Mouse (Mus musculus): Measurements from ENCODE around the gene Mvk.
A peak's percentile ranks its signal among the peaks of the same experiment; 100 is the strongest.

Mvk gene

DNA sequence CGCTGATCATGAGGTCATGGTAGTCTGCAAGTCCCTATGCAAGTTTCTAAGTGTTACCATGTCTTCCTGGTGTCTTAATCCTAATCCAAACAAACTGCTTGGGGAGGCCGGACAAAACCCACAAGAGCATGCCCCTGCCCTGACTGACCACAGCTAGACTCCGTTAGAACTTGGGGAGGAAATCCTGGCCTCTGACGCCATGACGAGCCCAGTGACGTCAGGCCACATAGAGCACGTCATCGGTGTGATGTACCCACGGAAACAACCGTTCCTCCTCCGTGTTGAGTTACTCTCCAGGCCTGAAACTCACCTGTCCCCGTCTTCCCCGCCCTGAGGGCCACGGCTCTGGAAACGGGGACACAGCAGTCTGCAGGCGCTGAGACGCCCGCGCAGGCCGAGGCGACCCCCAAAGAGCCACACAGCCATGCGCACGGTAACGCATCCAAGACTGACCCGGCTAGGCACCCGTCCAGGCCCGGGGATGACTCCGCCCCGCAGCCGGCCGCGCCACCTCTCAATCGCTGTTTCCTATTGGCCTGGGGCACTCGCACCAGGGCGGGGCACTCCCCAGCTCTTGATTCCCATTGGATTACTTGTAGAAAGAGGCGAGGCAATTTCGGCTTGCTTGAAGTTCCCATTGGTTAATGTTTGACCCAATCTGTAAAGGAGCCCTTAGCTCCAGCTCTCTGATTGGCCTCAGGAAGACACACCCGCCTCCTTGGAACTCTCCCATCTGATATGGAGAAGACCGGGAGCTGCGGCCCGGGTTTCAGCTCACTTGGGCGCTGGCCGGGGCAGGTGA is at the start of gene Mvk, which contains the start of gene Mmab:
TSS of gene Mvk (plus strand) at position 704 of the 802 bp plus-strand sequence.
TSS of gene Mmab (minus strand) at position 495 of the 802 bp plus-strand sequence.
- peak; percentile 93 to 95 for DNase-seq (ENCODE audit: low read depth in 2 of 2, low spot score in 2 of 2)

DNA sequence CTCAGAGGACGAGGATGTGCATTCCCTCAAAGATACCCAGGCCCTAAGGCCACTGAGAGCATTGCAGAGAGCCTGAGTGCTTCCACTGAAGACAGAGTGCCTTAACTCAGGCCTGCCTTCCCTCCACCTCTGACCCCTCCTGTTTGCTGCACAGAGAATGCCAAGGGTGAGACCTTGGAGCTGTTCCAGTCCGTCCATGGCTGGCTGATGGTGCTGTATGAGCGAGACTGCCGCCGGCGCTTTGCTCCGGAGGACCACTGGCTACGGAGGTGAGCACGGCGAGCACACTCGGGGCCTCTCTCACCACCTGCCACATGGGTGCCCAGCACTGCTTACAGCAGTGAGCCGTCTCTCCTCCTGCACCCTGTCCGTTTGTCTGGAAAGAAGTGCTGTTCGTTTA is 37.5 kb upstream of the Mvk start:
- DNase-seq (ENCODE audit: low read depth in 2 of 2, low spot score in 2 of 2): no peak

DNA sequence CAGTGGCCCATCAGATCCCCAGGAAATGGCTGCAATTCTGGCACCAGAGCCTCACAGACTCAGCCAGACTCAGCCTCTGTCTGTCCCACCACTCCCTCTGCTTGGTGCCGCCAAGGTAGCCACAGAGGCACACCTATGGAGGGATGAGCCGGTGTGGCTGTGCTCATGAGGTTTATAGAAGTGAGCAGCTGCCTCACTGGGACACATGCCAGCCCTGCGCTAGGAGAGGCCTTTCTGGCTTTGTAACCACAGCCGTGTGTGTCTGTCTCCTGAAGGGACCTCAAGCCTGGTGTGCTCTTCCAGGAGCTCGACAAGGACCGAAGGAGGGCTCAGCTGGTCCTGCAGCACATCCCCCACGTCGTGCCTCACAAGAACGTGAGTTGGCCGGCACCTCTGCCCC is 36.8 kb upstream of the Mvk start:
- no peak for DNase-seq (ENCODE audit: low read depth in 2 of 2, low spot score in 2 of 2)

DNA sequence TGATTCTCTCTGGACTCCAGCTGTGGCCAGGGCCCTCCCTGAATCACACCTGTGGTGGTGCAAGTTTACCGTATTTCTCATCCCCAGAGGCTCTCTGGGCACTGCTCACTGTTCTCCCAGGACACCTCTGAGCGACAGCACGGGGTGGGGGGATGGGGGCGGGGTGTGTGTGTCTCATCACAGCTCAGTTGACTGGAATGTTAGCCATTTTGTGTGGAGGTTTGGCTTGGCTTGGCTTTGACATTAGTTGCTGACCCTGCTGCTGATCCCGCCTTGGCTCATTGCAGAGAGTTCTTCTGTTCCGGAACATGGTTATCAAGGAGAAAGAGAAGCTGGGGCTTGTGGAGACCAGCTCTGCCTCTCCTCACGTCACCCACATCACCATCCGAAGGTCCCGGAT is 36.3 kb upstream of the Mvk start:
- no peak for DNase-seq (ENCODE audit: low read depth in 2 of 2, low spot score in 2 of 2)

DNA sequence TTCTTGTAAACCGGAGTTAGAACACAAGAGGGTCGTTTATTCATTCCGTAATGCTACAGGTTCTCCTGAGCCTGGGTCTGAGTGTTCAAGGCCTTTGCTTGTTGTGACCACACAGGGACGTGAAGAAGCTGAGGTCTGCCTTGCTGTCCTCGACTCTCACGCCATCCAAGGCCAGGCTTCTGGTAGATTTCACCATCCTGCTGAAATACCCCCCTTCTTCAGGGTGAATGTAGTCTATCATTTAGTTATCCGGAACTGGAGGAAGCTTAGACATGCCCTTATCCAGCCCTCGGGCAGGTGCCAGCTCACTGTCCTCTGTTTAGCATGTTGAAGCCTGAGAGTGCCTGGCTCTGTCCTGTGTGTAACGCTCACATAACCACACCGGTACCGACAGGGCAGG is 35.2 kb upstream of the Mvk start:
- no peak for DNase-seq (ENCODE audit: low read depth in 2 of 2, low spot score in 2 of 2)

DNA sequence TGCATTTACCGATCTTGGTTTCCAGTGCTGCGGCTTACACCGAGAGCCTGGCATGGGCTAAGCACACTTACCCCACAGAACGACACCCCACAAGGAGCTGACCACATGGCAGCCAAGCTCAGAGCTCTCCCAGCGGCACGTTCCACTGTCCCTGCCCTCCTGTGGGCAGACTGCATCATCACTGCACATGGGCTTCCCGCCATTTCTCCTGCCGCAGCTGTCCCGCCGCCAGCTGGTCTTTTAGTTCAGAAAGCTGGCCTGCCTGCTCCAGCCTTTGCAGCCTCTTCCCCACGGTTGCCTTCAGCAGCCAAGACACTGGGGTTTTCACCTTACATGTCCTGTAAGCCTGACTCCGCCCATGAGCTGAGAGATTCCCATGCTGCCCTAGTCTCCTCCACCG is 33.6 kb upstream of the Mvk start:
- no peak for DNase-seq (ENCODE audit: low read depth in 2 of 2, low spot score in 2 of 2)

DNA sequence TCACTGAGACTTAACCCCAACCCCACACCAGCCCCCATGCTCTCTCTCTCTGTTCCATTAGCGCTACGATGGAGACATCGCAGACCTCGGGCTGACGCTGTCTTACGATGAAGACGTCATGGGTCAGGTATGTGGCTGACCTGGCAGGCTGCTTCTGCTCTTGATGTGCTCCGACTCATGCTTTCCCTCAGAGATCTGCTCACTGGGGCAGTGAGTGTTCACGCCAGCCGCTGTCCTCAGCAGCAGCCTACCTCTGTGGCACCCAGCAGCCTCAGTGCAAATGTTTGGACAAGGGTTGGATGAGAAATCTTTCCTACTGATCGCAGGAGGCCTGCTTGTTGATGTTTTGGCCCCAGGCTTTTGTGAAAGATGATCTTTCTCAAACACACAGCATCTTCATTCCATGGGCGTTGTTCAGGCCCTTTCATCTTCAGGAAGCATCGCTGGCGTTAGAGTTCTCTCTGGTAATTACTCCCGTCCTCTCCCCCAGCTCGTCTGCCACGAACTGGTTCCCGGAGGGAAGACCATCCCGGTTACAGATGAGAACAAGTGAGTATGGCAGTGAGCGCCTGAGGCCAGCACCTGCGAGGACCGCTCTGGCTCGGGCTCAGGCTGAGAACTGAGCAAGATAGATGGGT is 31.6 kb upstream of the Mvk start:
- no peak for DNase-seq (ENCODE audit: low read depth in 2 of 2, low spot score in 2 of 2)

DNA sequence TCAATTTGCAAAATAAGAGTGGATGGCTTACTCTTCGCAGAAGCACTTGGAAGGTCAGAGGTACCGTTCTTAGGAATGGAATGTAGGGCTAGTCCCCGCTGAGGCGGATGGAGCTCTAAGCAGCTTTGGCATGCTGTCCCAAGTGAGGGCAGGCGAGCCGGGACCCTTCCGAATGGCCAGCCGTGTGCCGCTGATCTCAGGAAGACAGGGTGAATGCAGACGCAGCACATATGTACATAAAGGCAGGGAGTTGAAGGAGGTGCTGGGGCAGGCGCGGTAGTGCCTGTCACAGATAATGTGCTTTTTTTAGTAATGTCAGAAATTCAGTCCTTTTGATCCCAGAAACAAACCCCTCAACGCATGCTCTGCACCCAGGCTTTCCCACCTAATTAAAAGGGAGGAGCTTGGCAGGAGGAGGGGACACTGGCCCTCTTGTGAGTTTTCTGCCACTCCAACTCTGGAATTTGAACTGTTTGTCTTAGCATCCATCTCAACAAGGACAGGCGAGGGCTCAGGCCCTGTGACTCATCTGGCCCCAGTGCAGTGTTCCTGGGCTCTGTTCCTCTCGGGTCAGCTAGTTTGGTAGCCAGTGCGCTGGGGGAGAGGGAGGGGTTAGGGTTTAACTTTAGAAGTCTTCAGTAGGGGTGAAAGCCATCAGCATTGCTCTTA is 30.9 kb upstream of the Mvk start:
- no peak for DNase-seq (ENCODE audit: low read depth in 2 of 2, low spot score in 2 of 2)

DNA sequence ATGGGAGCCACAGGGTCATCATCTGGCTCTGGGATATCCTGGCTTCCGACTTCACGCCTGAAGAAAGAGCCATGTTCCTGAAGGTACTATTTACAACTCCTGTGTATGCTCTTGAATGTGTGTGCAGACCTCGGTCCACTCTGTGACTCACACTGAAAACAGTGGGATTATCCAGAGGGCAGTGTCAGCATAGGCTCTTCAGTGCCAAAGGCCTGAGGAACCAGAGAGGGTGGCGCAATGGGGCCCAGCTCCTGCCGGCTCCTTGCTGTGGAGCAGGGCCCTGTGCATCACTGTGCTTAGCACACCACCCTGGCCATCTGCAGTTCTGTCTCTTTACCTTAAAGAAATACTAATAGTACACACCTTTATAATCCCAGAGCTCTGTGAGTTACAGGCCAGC is 28.5 kb upstream of the Mvk start:
- DNase-seq (ENCODE audit: low read depth in 2 of 2, low spot score in 2 of 2): no peak

DNA sequence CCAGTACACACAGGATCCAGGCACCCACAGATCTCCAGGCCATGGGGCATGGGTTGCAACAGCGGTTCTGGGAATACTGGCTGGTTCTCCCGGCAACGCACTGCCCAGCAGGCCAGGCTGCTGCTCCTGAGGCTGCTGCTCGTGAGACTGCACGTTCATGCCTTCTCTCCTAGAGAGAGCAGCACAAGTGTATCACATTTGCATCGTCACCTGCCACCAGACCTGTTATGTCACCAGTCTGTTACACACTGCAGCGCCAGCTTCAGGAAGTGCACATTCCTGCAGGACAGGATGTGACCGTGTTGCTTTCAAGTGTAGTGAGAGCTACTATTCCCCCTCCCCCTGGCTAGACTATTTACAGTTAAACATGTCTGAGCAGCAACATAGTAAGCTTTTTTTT is 27.2 kb upstream of the Mvk start:
- no peak for DNase-seq (ENCODE audit: low read depth in 2 of 2, low spot score in 2 of 2)

DNA sequence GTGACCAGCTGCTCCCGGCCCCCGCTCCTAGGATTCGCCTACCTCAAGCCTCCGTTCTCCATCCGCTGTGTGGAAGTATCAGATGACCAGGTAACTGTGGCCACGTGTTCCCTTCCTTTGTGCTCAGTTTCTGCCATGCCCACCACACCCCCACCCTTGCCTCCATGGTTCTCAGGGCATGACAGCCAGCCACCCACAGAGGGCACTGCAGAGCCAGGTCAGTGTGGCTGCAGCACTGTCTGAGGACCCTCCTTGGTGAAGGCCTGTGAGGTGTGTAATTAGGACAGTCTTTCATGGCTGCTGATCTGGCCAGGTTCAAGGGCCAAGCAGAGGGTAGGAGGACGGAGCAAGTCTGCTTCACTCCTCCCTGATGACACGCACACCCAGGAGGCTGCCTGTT is 25.5 kb upstream of the Mvk start:
- DNase-seq (ENCODE audit: low read depth in 2 of 2, low spot score in 2 of 2): no peak

DNA sequence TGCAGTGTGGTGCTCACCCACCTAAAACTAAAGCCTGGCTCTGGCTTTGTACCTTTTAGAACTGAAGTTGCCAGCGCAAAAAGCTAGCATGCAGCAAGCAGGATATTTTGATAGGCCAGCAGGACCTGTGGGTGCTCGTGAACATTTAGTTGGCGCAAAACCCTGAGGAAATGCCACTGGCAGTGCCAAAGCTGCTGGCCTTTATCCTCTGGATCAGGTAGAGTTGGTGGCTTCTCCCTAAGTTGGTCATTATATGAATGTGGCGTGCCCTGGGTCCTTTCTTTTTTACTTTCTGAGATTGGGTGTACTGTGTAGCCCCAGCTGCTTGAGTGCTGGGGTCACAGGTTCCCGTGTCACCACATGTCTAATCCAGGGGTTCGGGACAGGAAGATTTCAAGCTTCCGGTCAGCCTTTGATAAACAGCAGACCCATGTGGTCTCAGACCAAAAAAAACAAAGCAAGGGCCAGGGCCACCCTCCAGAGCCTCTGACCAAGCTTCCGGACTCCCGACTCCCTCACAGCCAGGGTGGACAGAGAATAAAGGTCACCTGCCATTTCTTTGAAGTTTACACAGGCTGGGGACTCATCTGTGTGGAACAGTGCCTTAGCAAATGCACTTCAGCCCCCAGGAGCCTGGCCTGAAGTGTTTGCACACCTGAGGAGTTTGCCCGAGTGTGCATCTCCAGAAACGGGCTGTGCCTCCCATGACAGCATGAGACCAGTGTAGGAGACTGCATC is 22.3 kb upstream of the Mvk start:
- no peak for DNase-seq (ENCODE audit: low read depth in 2 of 2, low spot score in 2 of 2)

DNA sequence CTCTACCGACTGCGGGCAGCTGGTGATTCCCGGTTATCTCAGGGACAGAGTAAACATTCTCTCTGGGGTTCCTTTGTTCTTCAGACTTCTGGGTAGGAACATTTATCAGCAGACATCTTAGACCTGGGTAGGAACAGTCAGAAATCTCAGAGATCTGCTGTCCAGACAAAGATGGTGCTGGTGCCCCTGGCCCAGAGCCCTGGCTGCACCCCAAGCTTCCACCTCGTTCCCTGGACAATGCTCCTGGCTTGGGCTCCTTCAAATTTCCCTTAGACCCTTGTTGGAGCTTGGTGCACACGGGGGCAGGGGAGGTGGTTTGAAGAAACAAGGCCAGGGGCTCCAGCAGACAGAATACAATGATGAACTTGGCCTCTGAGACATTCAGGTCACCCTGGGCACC is 21.5 kb upstream of the Mvk start:
- no peak for DNase-seq (ENCODE audit: low read depth in 2 of 2, low spot score in 2 of 2)

DNA sequence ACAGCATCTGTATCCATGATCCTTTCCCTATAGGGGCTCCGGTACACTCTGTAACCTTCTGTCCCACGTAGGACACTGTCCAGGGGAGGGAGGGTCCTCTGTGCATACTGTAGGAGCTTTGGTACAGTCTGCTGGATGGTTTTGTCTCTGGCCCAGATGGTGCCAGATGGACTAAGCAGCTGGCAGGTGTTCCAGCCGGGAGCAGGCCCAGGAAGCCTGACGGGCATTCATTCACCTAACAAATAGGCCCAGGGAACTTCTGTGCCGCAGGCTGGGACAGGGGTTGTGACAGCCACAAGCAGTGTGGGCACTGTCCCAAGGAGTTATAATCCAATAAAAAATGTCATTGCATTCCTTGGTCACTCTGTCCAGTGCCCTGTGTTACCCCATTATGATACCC is 20.1 kb upstream of the Mvk start:
- DNase-seq (ENCODE audit: low read depth in 2 of 2, low spot score in 2 of 2): no peak

DNA sequence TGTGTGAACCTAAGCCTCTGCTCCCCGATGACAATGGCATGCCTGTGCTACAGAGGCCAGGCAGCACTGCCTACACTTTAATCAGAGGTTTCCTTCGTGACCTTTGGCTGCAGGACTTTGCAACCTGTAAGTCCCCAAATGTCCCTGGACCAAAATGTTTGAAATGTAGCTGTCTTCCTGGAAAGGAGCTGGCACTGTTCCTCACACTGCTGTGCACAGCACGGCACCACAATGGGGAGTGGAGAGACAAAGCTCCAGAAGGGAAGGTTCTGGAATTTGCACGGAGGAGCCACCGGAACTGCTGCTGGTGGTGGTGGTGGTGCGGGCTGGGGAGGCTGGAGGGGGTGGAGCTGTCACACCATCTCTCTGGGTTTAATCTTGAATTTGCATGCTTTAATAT is 17.3 kb upstream of the Mvk start:
- no peak for DNase-seq (ENCODE audit: low read depth in 2 of 2, low spot score in 2 of 2)

DNA sequence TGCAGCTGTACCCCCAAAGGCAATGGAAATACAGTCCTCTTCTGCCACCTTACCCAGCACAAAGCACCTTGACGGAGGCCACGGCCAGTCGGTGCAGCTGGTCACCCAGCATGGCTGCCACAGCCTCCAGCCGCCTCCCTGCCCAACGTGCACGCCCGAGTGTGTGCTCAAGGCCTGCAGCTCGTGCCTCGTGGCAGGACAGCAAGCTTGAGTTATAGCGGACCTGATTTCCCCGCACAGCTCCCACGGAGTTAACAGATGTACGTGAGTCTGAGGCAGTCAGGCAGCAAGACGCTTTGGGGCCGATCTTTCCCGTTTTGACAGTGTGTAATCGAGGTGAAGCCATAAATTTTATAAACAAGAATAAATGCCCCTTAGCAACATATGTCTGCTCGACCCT is 15.4 kb upstream of the Mvk start:
- DNase-seq (ENCODE audit: low read depth in 2 of 2, low spot score in 2 of 2): no peak

DNA sequence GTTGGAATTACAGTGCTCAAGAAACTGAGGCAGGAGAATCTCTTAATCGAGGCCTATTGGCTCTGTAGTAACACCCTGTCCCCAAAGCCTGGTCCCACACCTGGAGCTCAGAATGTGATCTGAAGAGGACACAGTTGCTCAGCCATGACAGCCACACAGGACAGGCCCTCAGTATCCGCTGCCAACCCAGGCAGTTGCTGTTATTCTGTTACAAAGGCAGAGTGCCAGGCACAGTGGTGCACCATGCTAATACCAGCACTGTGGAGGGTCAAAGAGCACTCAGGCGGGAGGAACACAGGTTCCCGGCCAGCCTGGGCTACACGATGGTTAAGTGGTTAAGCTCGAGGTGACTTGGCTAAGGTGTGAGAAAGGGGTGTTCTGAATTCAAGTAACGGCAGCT is 14.3 kb upstream of the Mvk start:
- DNase-seq (ENCODE audit: low read depth in 2 of 2, low spot score in 2 of 2): no peak

DNA sequence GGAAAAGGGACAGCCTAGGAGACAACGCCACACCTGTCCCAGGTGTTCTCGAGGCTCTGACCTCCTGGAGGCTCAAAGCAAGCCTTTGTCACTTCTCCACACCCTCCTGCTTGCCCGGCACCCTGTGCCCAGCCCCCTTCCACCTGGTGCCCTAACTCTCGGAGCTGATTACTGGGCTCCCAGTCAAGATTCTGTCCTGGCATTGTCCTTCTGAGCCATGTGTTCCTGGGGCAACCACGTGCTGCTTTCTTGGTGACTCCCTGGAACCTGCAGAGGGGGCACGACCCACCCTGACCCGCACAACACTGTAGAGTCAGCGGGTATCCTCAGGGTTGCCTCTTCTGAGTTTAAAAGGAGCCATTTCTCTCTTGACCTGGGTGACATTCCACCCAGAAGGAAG is 9.7 kb upstream of the Mvk start:
- DNase-seq (ENCODE audit: low read depth in 2 of 2, low spot score in 2 of 2): no peak

DNA sequence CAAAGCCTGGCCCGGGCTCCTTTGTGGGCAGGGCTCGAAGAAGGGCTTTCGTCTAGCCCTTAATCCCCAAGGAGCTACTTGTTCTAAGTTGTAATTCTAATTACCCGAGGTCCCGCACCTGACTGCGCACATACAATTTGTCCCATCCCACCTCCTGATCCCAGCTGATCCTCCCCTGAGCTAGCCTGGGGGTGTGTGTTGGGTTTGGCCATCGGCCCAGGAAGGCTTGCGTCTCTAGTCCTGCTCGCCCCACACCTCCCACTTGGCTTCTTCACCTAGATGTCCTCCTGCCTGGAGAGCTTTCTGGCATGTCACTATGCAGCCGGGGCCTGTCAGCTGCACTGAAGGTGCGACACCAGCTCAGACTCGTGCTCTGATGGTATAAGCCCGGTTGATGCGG is 8.5 kb upstream of the Mvk start:
- DNase-seq (ENCODE audit: low read depth in 2 of 2, low spot score in 2 of 2): no peak

DNA sequence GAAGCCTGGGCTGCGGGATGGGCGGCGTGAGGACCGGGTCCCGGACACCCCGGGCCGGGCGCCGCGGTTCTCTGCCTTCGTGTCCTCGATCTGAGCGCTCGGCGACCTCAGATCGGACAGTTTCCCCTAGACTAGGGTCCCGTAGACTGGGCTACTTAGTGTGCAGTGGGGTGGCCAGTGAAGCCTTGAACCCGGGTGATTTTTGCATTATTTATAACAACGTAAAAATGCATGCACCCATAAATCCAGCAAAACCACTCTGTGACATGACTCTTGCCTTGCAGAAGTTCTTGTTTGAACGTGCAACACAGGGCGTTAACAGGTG is 261 bp downstream of the Mvk start:
- DNase-seq (ENCODE audit: low read depth in 2 of 2, low spot score in 2 of 2): no peak

DNA sequence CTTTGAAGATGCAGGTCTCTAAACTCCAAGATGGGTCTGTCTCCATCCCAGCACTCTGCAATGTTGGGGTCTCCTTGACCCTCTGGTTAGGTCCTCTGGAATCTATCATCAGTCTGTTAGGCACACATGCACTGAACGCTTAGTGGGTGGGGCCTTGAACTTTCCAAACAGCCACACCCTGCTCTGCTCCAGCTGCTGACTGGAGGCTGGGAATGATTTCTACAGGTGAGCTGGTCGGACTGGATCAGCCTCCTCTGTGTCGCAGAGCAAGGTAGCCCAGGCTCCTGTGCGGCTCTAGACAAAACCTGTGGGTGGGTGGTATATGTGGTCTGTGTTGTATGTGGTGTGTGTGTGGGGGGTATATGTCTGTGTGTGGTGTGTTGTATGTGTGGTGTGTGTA is 4.9 kb downstream of the Mvk start:
- DNase-seq (ENCODE audit: low read depth in 2 of 2, low spot score in 2 of 2): no peak

DNA sequence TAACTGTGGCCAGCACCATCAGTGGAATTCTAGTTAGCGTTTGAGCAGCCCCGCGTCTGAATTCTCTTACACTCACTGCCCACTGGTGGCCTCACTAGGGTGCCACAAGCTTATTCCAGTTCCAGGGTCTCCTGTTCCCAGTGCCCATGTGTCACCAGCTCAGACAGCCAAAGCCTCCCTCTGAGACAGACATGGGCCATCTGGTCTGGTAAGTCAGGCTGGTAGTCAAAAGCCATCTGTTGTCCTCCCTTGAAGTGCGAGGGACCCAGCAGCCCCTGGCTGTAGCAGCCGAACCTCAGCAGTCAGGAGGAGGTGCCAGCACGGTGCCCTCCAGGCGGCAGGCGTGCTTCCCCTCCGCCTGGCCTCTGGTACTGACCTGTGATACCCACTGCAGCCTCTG is 12.2 kb downstream of the Mvk start:
- no peak for DNase-seq (ENCODE audit: low read depth in 2 of 2, low spot score in 2 of 2)
